Mouse (Mus musculus) testis, adult 2 months (tissue): Measurements from ENCODE around the gene Terf2.

ENCODE experiments used
- CTCF ChIP-seq: fragments of 200-500 bp; IDR thresholded peaks from 2 replicates; pipeline ENCODE4 v1.5.1; 2012; ENCODE audit warnings: low read depth, mild to moderate bottlenecking, inconsistent platforms, low read length, moderate library complexity; ENCODE audit not compliant: control insufficient read depth, insufficient read depth, insufficient replicate concordance
- POLR2A ChIP-seq: fragments of 200-500 bp; IDR thresholded peaks from 2 replicates; pipeline ENCODE4 v1.6.1; 2012; ENCODE audit warnings: low read depth, mild to moderate bottlenecking, inconsistent platforms, low read length, moderate library complexity; ENCODE audit not compliant: control insufficient read depth

- TF ChIP-seq CTCF (no peak), POLR2A (no peak)
Measured at GRCm38 (mm10) chr8:107109816-107110435, 13.6 kb upstream of the Terf2 start.
